17 mouse cellular contexts compared by ENCODE assay signal in genomic region chr15:29433033-29433739, GRCm38 (mm10).
A peak's percentile ranks its signal among the peaks of the same experiment; 100 is the strongest.
DNase-seq lines count a peak whose midpoint lies in the region; ATAC-seq lines count a peak whose summit lies in the region.
"Had no signal": no experiment of that assay in that cellular context is flagged by ENCODE, and none has a peak within 500 bp of the region (broad histone marks: within the 10 kb centered on the region; RNA-seq: fewer than 3 reads in every experiment).

No protein-coding gene starts in this region.

- H3K4me2 ChIP-seq in hindbrain, embryonic 12.5 days (replicated peaks) = no peak overlapping the region
- H3K4me2 ChIP-seq in midbrain, embryonic 15.5 days = no peak overlapping the region
- H3K4me2 ChIP-seq in kidney, embryonic 14.5 days (replicated peaks; ENCODE audit: low read depth, low read length) = no peak overlapping the region
- H3K4me2 ChIP-seq: kidney, embryonic 15.5 days; limb, embryonic 15.5 days had no signal

- H3K27ac ChIP-seq in hindbrain, embryonic 12.5 days = no peak overlapping the region
- H3K27ac ChIP-seq in midbrain, embryonic 15.5 days = 0 out of 2 replicates have a peak overlapping the region, but pooled peaks have one; percentile 34
- no peak overlapping the region for H3K27ac ChIP-seq in kidney, embryonic 14.5 days (ENCODE audit: low read depth, low read length)
- H3K27ac ChIP-seq: gastrocnemius, adult 2 months; kidney, embryonic 15.5 days; layer of hippocampus, adult 2 months; limb, embryonic 15.5 days had no signal

- no peaks in the 10 kb centered on the region for H3K36me3 ChIP-seq in hindbrain, embryonic 12.5 days
- H3K36me3 ChIP-seq in midbrain, embryonic 15.5 days (replicated peaks) = no peaks in the 10 kb centered on the region
- no peaks in the 10 kb centered on the region for H3K36me3 ChIP-seq in kidney, embryonic 14.5 days (ENCODE audit: control insufficient read depth, insufficient read depth, low read length)
- H3K36me3 ChIP-seq: G1E; kidney, embryonic 15.5 days; limb, embryonic 15.5 days had no signal

- peak; percentile 37 for DNase-seq in ZHBTc4 (ENCODE audit: low read depth, low spot score)
- DNase-seq in embryo, embryonic 9.5 days (ENCODE audit: extremely low spot score) = peak; percentile 6
- no peak for DNase-seq in MN1 (ENCODE audit: low spot score)
- DNase-seq: adrenal gland, postnatal 10 days; cerebellum, adult 2 months; gastrocnemius, adult 2 months; heart, postnatal 10 days; liver, postnatal 0 days; right cerebral cortex, postnatal 25 days had no signal

- no peaks in the 10 kb centered on the region for H3K9me3 ChIP-seq in hindbrain, embryonic 12.5 days (replicated peaks)
- H3K9me3 ChIP-seq in midbrain, embryonic 15.5 days = no peaks in the 10 kb centered on the region
- H3K9me3 ChIP-seq in kidney, embryonic 14.5 days (ENCODE audit: control insufficient read depth, low read length) = no peaks in the 10 kb centered on the region
- H3K9me3 ChIP-seq: G1E; kidney, embryonic 15.5 days; limb, embryonic 15.5 days had no signal

- H3K4me3 ChIP-seq in hindbrain, embryonic 12.5 days = no peak overlapping the region
- H3K4me3 ChIP-seq in midbrain, embryonic 15.5 days = no peak overlapping the region
- H3K4me3 ChIP-seq in kidney, embryonic 14.5 days (ENCODE audit: low read length) = no peak overlapping the region
- H3K4me3 ChIP-seq: gastrocnemius, adult 2 months; kidney, embryonic 15.5 days; layer of hippocampus, adult 2 months; limb, embryonic 15.5 days had no signal

- WGBS in hindbrain, embryonic 12.5 days = 21% methylated on average over 4 of the region's 4 CpGs
- WGBS in midbrain, embryonic 15.5 days = 18% methylated on average over 4 of the region's 4 CpGs
- WGBS in kidney, embryonic 14.5 days = 29% methylated on average over 4 of the region's 4 CpGs

- no peak overlapping the region for H3K9ac ChIP-seq in hindbrain, embryonic 12.5 days
- H3K9ac ChIP-seq in midbrain, embryonic 15.5 days = no peak overlapping the region
- H3K9ac ChIP-seq in kidney, embryonic 14.5 days (ENCODE audit: low read depth, low read length) = no peak overlapping the region
- H3K9ac ChIP-seq: kidney, embryonic 15.5 days; limb, embryonic 15.5 days; liver, postnatal 0 days had no signal

- peak; percentile 66 for ATAC-seq in hindbrain, embryonic 12.5 days (ENCODE audit: low FRiP score)
- ATAC-seq in midbrain, embryonic 15.5 days (replicated peaks) = peak; percentile 86
- ATAC-seq in kidney, embryonic 14.5 days (ENCODE audit: low FRiP score, low TSS enrichment) = no peak
- ATAC-seq in megakaryocyte, adult 5-6 weeks (ENCODE audit: poor library complexity, severe bottlenecking) = no peak
- ATAC-seq: liver, postnatal 0 days had no signal

- H3K27me3 ChIP-seq in hindbrain, embryonic 12.5 days = no peaks in the 10 kb centered on the region
- no peaks in the 10 kb centered on the region for H3K27me3 ChIP-seq in midbrain, embryonic 15.5 days (replicated peaks)
- no peaks in the 10 kb centered on the region for H3K27me3 ChIP-seq in kidney, embryonic 14.5 days (ENCODE audit: control insufficient read depth, insufficient read depth, low read length)
- H3K27me3 ChIP-seq: kidney, embryonic 15.5 days; limb, embryonic 15.5 days had no signal

- H3K4me1 ChIP-seq in hindbrain, embryonic 12.5 days = no peaks in the 10 kb centered on the region
- H3K4me1 ChIP-seq in midbrain, embryonic 15.5 days = peaks cover 6% of the 10 kb centered on the region; the same call in 1 of the 2 replicates
- H3K4me1 ChIP-seq in kidney, embryonic 14.5 days (ENCODE audit: control insufficient read depth, insufficient read depth, low read length) = no peaks in the 10 kb centered on the region
- H3K4me1 ChIP-seq: kidney, embryonic 15.5 days; limb, embryonic 15.5 days had no signal

Comparison
In these comparisons a context has a peak if more than half of its experiments do, and no peak if none do; other contexts are left out.
1. ATAC-seq: peak in hindbrain, embryonic 12.5 days (single experiment) and midbrain, embryonic 15.5 days (single experiment); none in kidney, embryonic 14.5 days (single experiment) and megakaryocyte, adult 5-6 weeks (single experiment).